Mouse (Mus musculus) inflammation-experienced regulatory T-cells, adult 6 months (primary cell): Measurements from ENCODE around the gene Ins2. TPM values are rescaled to one million over a fixed set of nuclear protein-coding genes. Genes with fewer than 3 reads are reported as not detected.

ENCODE experiments used
- ATAC-seq: one replicate; pipeline ENCODE4 v1.8.0; 2017
- polyA plus RNA-seq, 3 experiments: library from polyadenylated mRNA; unstranded; fragments of 100-300 nt; shearing (Covaris generic); gene quantifications; one replicate each; pipeline ENCODE4 v1.2.1; 2017

Ins2 gene
- under 1 TPM in 1 of 3 experiments, not detected in 2; 0.62 TPM for polyA plus RNA-seq

DNA sequence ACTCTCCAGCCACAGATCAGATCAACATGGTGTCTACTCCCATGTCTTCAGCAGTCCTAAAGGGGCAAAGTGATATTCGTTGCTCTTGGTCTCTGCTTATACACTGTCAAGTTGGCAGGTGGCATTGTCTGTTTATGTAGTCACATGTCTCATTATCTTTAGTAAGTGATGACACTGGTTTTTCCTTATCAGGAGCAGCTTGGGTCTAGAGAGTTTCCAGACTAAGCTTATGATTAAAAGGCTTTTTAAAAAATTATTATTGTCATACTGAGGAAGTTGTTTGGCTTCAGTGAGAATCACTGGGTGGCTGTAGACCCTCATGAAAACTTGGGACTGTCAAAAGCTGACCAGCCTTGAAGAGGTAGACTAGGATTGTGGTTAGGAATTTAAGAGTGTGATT lies at the start of gene Ins2:
Gene Ins2, minus strand, starts transcription at position 101 of the 400 bp plus-strand sequence.
- ATAC-seq: no peak

DNA sequence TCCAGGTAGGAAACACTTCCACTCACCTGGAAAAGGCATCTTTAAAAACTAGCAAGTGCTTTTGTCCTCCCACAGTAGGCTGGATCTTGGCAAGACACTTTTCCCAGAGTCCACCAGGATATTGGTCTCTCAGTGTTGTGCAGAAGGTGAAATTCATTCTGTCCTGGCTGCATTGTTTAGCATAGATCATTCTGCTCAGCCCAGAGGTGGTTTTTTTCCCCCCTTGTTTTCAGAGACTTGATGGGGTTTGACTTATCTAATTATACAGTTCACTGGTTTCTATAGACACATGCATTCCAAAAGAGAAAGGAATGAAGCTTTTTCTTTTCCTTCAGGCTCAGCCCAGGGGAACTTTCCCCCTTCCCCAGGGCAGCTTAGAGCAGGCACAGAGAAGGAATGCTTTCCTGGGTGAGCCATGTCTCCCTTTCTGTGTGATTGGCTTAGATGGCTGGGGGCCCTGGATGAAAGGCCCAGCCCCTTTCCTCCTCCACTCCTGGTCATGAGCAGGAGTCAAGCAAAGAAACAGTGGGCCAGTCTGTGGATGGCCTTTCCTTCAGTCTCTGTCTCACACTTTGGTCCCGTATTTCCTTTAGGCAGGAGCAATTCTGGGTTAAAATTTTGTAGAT lies 49.6 kb upstream of the Ins2 start:
- ATAC-seq: no peak

DNA sequence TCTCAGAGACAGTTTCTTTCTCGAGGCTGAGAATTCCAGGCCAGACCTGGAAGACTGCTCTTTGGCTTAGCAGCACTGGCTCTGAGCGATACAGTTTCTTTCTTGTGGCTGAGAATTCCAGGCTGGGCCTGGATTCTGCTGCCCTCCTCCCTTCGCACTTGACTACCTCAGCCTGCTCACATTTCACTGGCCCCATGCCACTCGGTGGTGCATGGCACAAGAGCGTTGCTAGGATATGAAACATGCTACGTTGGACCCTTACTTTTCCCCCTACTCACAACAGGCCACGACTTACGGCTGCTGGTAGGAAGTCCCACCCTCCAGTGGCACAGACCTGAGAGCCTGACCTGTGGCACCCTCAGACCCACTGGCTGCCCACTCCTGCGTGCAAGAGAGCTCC lies 46.5 kb upstream of the Ins2 start:
- ATAC-seq: no peak

DNA sequence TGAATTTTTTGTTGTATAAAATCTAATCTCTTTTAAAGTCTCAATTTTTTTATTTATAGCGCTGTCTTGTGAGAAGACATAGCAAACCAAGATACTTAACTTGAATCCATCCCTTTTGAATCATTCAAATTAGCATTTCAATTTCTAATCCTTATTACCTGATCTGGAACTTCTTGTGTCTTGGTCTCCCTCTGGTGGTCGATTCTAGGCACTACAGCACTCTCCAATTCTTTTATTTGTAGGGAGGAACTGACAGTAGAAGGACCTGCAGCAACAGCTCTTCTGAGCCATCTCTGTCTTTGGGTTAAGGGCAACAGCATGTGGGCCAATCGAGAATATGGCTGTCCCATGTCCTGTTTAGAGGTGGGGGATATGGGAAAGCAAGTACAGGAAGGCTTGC lies 5.4 kb downstream of the Ins2 start:
- ATAC-seq: peak; percentile 70

DNA sequence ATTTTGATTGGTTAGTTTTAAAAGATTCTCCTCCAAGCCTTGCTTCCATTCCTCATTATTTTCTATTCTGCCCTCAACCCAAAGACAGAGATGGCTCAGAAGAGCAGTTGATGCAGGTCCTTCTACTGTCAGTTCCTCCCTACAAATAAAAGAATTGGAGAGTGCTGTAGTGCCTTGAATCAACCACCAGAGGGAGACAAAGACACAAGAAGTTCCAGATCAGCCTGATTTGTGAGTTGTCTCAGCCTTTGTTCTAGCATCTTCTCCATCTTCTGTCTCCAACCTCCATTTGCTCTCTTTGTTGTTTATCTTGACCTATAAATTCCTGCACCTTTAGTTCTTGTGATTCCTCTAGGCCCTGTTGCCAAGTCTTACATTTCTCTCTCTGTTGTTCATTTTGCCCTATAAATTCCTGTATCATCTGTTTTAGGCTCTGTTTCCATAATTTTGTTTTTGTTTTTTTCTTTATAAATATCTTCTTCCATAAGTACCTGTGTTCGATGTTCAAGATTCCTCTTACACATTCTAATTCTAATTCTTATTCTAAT lies 6.2 kb downstream of the Ins2 start:
- ATAC-seq: peak; percentile 63

DNA sequence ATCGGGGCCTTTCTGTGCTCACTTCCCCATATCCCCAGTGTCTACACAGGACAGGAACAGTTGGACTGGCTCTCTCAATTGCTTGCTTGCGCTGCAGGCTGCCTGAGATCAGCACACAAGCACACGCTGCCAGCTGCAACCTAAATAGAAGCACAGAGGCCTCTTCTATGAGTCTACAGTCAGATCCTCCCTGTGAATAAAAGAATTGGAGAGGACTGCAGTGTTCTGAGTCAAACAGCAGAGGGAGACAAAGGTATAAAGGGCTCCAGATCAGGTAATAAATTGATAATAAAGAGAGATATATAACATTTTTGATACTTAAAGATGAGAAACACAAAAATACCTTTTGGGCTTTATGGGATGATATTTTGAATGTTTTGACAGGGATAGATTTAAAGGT lies 17.2 kb downstream of the Ins2 start:
- ATAC-seq: no peak

DNA sequence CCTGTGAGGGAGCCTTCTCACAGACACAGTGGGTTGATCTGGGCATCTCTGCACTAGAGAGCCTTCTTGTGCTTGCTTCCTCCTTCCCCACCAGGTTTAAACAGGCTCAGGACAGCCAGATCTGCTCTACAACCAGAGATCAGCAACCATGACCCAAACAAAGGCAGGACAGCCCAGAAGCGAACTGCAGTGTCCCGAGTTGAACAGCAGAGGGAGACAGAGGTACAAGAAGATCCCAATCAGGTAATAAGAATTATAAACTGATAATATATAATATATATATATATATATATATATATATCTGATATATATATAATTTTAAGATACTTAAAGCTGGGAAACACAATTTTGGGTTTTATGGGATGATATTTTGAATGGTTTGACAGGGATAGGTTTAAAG lies 22.5 kb downstream of the Ins2 start:
- ATAC-seq: no peak

DNA sequence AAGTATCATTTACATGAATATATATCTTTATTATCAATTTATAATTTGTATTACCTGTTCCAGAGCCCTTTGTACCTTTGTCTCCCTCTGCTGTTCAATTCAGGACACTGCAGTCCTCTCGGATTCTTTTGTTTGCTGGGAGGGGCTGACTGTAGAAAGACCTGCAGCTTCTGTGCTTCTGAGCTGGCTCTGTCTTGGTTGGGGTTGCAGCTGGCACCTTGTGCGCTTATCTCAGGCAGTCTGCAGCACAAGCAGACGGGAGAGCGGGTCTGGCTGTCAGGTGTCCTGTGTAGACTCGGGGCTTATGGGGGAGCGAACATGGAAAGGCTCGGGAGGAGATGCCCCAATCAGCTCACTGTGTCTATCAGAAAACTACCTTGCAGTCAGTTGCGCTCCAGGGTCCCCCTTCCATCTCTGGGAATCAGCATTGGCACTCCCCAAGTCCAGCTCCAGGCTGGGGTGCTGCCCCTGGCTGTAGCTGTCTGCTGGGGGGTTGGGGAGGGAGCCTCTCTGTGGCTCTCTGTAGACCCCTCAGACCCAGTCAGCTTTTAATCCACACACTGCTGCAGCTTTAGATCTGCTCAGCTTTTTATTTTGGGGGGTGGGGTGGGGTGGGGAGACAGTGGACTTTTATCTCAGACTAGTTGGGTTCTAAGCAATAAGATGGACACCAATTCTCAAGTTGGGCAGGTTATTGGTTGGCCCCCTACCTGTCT lies 28.2 kb downstream of the Ins2 start:
- no peak for ATAC-seq

DNA sequence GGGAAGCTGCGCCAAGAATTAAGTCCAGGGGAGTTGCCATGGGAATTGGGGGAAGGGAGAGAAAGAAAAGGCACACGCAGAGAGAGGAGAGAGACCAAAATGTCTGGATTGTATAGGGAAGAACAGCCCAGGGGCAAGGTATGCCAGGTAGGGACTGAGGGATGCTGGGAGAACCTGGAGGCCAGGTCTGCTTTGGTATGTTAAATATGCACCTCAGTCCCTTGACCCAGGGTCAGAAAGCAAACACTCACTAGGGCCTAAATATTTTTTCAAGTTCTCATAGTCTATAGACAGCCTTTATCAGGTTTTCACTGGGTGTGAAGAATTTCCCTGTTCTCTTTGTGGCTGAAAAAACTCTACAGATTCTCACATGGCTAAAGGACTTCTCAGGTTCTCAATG lies 36.3 kb downstream of the Ins2 start:
- ATAC-seq: no peak

DNA sequence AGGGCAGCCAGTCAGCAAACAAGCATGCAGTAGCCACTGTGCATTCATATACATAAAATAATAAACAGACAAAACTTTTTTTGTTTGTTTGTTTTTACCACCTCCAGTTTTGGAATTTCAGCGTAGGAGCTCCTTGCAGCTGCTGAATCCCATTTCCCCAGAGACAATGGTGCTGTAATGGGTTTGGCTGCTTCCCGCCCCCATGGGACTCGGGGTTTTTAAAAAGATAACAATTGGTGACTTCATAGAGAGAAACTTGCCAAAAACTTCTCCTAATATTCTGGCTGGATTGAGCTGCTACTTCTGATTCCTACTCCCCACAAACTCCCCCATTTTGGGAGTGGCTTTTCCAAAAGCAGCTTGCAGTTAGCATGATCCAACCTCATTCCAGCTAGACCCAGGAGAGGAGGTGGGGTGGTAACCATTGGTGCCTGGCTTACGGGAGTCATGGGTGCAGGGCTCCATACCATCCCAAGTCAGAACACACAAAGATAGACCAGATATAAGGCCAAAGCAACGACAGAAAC lies 43.8 kb downstream of the Ins2 start:
- ATAC-seq: no peak

DNA sequence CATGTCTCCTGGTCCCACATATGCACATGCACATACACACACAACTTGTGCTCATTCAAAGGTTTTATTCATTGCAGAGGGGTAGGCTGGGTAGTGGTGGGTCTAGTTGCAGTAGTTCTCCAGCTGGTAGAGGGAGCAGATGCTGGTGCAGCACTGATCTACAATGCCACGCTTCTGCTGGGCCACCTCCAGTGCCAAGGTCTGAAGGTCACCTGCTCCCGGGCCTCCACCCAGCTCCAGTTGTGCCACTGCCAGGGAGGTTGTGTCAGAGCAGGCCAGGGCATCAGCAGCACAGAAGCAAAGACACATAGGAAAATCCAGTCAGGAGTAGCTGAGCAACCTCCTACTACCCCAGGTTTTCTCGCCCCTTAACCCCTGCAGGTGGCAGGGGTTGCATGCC lies 64.6 kb downstream of the Ins2 start:
- no peak for ATAC-seq

DNA sequence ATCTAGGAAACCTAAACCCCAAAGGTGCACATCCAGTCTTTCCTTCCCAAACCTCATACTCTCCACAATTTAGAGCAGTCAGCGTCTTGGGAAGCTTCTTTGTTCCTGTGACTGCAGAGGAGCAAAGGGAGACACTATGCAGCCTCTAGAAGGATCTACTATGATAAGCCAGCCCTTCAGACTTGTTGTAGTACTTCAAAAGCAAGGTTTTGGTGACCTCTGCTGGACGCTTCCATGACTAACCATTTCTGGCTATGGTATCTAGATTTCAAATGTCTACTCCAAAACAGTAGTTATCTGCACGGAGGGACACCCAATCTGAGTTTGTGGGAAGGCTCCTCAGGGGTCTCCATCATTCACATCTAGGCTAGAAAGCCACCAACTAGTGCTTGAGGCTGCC lies 67.5 kb downstream of the Ins2 start:
- no peak for ATAC-seq

DNA sequence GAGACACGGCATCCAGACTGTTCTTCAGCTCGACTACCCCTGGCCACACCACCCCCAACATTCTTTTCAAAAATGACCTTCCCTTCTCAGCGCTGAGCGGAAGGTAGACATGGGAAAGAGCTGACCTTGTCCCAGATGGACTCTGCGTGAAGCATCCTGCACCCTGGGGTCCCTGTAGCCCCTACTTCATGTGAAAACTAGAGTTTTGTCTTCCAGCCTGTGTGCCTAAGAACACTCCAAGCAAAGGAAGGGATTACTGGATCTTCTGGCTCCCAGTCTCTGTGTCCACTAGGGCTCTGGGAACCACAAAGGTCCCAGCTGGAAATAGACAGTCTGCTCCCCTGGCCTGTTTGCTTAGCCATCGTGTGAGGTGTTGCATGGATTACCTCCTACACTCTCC lies 68.0 kb downstream of the Ins2 start:
- ATAC-seq: no peak

DNA sequence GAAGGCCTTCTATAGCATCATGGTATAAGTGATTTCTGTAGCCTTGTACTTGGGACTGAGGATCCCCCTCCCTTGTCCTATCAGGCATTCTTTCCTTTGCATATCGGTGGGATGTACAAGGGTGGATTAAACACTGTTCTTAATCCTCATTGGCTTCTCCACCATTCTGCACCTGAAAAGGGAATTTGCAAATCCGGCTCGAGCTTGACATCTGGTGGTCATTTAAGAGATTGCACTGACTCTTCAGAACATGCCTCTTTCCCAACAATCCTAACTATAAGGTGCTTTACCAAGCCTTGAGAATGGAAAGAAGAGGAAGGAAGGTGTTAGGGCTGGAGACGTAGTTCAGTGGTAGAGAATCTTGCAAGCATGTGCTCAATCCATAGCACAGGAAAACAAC lies 71.1 kb downstream of the Ins2 start:
- no peak for ATAC-seq

DNA sequence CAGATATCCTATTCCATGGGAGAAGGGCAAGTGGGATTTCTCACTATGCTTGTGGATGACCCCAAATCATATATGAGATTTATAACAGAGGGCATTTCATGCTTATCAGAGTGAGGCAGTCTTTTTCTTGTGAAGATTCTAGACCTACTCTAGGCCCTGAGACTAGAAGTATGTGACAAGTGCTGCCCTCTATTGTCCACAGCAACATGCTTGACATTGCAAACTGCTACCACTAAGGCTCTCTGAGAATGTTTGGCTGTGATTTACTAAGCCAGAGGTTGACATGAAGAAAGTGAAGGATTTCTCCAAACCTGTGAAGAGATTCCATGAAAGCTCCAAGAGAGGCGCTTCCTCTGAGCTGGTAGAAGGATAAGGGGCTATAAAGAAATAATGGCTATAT lies 72.1 kb downstream of the Ins2 start:
- ATAC-seq: no peak

DNA sequence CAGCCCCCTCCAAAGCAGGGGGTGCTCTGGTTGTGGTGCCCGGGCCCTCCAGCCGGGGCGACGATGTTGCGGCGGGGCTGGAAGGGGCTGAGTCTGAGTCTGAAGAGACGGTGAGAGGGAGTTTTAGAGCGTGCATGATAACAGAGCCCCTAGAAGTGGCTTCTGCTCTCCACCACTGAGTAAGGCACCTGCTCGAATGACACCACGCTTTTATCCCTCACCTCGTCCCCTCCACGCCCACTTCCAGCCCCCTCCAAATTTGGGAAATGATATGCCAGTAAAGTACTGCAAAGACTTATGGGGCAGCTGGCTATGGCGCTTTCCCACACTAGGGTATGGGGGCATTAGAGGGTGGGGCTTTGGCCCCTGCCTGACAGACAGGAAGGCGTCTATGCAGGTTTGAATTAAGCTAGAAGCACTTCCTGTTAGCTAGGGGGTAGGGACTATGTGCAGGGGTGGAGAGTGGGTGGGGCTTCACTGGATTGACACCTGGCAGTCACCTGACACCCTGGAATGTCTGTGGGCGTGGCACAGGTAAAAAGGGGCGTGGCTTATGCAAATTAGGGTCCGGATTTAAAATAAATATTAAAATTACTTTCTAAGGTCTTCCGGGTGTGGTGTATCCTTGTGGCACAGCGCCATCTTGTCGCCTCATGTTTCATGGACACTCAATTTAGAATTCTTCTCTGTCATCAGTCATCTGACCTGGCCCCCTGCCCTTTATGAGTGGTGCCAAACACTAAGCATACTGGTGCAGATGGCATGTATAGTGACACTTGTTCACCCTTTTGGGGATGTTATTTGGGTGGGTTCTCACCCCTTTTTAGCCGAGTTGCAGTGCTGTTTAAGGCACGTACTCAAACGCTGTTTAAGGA lies 73.2 kb downstream of the Ins2 start, which contains the start of gene Gm49394:
Gene Gm49394, minus strand, starts transcription at position 192 of the 875 bp plus-strand sequence.
- no peak for ATAC-seq

DNA sequence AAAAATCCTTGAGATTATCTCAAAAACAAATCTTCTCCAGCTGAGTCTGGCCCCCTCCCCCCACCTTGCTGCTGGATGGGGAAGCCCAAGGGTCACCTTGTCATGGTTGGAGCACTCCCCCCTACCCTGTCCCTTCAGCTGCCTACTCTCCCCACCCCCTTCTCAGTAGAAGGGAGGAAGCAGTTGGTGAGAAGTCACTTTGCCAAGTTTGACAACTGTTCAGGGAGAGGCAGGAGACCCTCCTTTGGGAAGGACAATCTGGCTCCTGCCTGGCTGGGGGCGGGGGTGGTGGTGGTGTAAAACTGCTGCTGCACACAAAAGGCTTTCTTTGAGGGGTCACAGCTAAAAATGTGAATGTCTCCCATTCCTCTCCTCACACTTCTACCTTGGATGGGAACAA lies 74.9 kb downstream of the Ins2 start:
- no peak for ATAC-seq

DNA sequence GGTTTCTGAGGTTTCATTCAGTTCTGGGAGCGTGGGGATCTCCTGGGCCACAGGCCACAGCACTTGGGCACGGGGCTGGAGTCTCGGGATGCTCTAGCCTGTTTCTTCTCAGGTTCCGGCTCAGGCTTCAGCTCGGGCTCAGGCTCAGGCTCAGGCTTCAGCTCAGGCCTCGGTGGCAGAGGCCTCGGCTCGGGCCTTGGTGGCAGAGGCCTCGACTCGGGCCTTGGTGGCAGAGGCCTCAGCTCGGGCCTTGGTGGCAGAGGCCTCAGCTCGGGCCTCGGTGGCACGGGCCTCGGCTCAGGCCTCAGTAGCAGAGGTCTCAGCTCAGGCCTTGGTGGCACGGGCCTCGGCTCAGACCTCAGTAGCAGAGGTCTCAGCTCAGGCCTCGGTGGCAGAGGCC lies 75.7 kb downstream of the Ins2 start:
- ATAC-seq: no peak

DNA sequence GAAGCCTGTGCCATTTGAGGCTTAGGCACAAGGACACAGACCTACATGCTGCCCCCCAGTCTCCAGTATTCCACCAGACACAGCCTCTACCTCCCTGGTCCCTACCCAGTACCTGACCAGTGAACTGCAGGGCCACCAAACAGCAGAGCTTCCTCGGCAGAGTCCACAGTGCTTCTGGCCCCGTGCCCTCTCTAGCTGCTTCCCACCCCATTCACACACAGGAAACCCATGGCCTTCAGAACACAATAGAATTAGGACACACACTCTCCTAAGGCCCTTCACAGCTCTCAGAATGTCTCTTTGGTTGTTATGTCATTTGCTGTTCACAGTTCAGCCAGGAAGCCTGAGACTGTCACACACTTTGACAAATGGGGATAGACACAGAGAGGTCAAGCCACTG lies 76.5 kb downstream of the Ins2 start, which contains the start of gene Igf2:
Gene Igf2, minus strand, starts transcription at position 158 of the 400 bp plus-strand sequence.
- no peak for ATAC-seq

DNA sequence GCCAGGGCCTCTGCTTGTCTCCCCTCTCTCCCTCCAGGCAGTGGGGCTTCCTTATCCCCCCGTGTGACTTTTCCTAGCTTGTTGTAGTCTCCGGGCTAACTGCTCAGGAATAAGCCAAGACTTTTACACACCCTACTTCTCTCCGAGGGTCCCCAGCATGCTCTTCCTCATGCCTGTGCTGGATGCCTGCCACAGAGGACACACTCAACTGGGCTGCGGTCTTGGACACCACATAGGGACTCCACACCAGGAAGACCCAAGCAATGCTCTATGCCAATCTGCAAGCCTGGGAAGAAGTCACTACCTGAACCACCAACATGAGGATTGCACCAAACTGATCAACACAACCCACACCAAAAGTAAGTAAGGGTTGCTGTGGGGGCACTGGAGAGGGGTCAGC lies 77.1 kb downstream of the Ins2 start:
- ATAC-seq: no peak

DNA sequence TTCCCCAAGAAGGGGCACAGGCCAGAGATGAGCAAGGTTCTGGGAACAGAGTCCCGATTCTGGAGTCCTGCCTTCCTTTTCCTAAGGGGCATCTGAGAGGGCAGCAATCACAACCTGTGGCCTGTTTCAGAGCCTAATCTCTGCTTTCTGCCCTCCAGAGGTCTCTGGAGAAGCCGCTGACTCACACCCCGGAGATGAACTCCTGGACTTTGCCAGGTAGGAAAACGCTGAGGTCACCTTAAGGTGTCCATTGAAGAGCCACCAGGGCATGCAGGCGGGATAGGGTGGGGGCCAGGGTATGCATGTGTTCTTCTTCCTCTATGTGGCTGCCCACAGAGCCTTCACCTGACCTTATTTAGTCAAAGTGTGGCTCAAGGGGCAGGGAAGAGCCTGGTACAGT lies 77.8 kb downstream of the Ins2 start:
- no peak for ATAC-seq

DNA sequence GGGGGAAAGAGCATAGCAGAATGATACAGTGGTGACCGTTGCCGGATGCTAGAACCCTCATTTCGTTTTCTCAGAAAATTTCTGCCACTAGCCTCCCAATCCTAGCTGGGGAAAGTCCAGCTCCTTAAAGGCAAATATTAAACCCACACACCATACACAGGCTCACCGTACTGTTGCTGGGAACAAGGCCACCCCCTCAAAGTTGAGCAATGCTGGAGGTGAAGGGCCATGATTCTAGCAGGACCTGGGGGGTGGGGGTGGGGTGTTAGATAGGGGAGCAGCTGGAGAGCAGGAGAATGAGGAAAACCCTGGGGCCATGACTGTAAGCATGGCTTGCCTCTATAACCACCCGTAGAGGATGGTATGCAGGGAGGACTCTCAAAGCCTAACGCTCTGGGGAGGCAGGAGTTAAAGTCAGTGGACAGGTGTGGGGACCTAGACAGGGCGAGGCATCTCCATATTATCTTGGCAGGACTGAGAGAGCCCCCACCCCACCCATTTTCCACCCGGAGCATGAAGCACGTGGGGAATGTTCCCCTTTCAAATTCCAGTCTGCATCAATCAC lies 78.6 kb downstream of the Ins2 start:
- ATAC-seq: no peak
